Mouse (Mus musculus) erythroid progenitor cell, adult 5-6 weeks (primary cell): ENCODE results near the gene Il16. TPM values are rescaled to one million over a fixed set of nuclear protein-coding genes. Genes with fewer than 3 reads are reported as not detected.

ENCODE experiments used
- ATAC-seq: replicated peaks from 2 replicates; pipeline ENCODE4 v1.8.0; 2016; ENCODE audit warnings: moderate number of reproducible peaks, mild to moderate bottlenecking, moderate TSS enrichment, inconsistent platforms; ENCODE audit not compliant: poor library complexity, low FRiP score, severe bottlenecking
- total RNA-seq, 2 experiments: library from RNA; stranded (forward) in 1 of 2; stranded (reverse) in 1 of 2; fragments of 150-400 nt in 1 of 2; fragments of 186-747, 209-891 nt in 1 of 2; gene quantifications; 2 replicates each; pipeline versions ENCODE4 v1.2.3 to v1.2.4; 2015 to 2017; ENCODE audit warnings: low replicate concordance in 2 of 2

The Il16 gene
- total RNA-seq, 2 experiments from 2014 or later, result 5.9 to 16.0 TPM

- no peak for ATAC-seq
Measured at GRCm38 (mm10) chr7:83626557-83627257, 118.8 kb downstream of the Il16 start.

- no peak for ATAC-seq
Measured at GRCm38 (mm10) chr7:83624065-83624464, 121.5 kb downstream of the Il16 start.

GRCm38 (mm10) chr7:83622582-83622981 is 122.9 kb downstream of the Il16 start:
- ATAC-seq, result no peak

- ATAC-seq, result no peak
Measured at GRCm38 (mm10) chr7:83618709-83619108, 126.8 kb downstream of the Il16 start.

GRCm38 (mm10) chr7:83616268-83616667 is 129.3 kb downstream of the Il16 start:
- no peak for ATAC-seq

GRCm38 (mm10) chr7:83615815-83616214 is 129.7 kb downstream of the Il16 start:
- 0 out of 2 replicates have a peak, but pooled peaks have one; percentile 31 for ATAC-seq

- no peak for ATAC-seq
Measured at GRCm38 (mm10) chr7:83615272-83615671, 130.3 kb downstream of the Il16 start.

- ATAC-seq, result no peak
Measured at GRCm38 (mm10) chr7:83611886-83612285, 133.6 kb downstream of the Il16 start.

- no peak for ATAC-seq
Measured at GRCm38 (mm10) chr7:83609891-83610290, 135.6 kb downstream of the Il16 start.

- ATAC-seq, result no peak
Measured at GRCm38 (mm10) chr7:83606796-83607195, 138.7 kb downstream of the Il16 start.

- ATAC-seq, result no peak
Measured at GRCm38 (mm10) chr7:83604180-83604944, 141.2 kb downstream of the Il16 start.

GRCm38 (mm10) chr7:83599913-83600286 is 145.6 kb downstream of the Il16 start:
- peak; percentile 58; the same call in 1 of the 2 replicates for ATAC-seq

- no peak for ATAC-seq
Measured at GRCm38 (mm10) chr7:83598997-83599912, 146.3 kb downstream of the Il16 start.

- no peak for ATAC-seq
Measured at GRCm38 (mm10) chr7:83597063-83597462, 148.5 kb downstream of the Il16 start.

GRCm38 (mm10) chr7:83594056-83594455 is 151.5 kb downstream of the Il16 start:
- no peak for ATAC-seq

Other genes starting within 250 kb of the Il16 start
- 0.42 and 0.72 TPM in 2 replicates for gene Tmc3, start 160.8 kb downstream of the Il16 start, total RNA-seq (2015; ENCODE audit: low replicate concordance)
- 1.2 and 1.7 TPM in 2 replicates for gene Tmc3, start 160.8 kb downstream of the Il16 start, total RNA-seq (2017; ENCODE audit: low replicate concordance)
- 4.7 TPM in 1 of 2 replicates, not detected in the other for gene Stard5, start 113.8 kb downstream of the Il16 start, total RNA-seq (2015; ENCODE audit: low replicate concordance)
- gene Stard5, start 113.8 kb downstream of the Il16 start, total RNA-seq (2017; ENCODE audit: low replicate concordance), result 4.5 and 5.5 TPM in 2 replicates
- gene Cfap161, start 49.2 kb upstream of the Il16 start, total RNA-seq (2015; ENCODE audit: low replicate concordance), result not detected in 2 replicates
- not detected in 2 replicates for gene Cfap161, start 49.2 kb upstream of the Il16 start, total RNA-seq (2017; ENCODE audit: low replicate concordance)
- 28.8 and 36.9 TPM in 2 replicates for gene Tlnrd1, start 138.6 kb upstream of the Il16 start, total RNA-seq (2015; ENCODE audit: low replicate concordance)
- gene Tlnrd1, start 138.6 kb upstream of the Il16 start, total RNA-seq (2017; ENCODE audit: low replicate concordance), result 19.2 and 25.7 TPM in 2 replicates
- 25.2 and 30.6 TPM in 2 replicates for gene Mesd, start 138.7 kb upstream of the Il16 start, total RNA-seq (2015; ENCODE audit: low replicate concordance)
- gene Mesd, start 138.7 kb upstream of the Il16 start, total RNA-seq (2017; ENCODE audit: low replicate concordance), result 33.7 and 38.1 TPM in 2 replicates